Comparison of ENCODE assay signal across 12 mouse cellular contexts in genomic region chr1:86709546-86709945, GRCm38 (mm10). TPM values are rescaled to one million over a fixed set of nuclear protein-coding genes. Genes with fewer than 3 reads are reported as not detected.
"Had no signal": no experiment of that assay in that cellular context is flagged by ENCODE, and none has a peak within 500 bp of the region (broad histone marks: within the 10 kb centered on the region; RNA-seq: fewer than 3 reads in every experiment).

No protein-coding gene starts in this region.

- H3K36me3 ChIP-seq: limb, embryonic 15.5 days; lung, embryonic 15.5 days; midbrain, embryonic 13.5 days had no signal

- H3K4me2 ChIP-seq: limb, embryonic 15.5 days; lung, embryonic 15.5 days; midbrain, embryonic 13.5 days had no signal

- H3K4me3 ChIP-seq: limb, embryonic 15.5 days; lung, embryonic 15.5 days; midbrain, embryonic 13.5 days had no signal

- DNase-seq: kidney, adult 8-10 months; kidney, postnatal 25 days; lung, postnatal 14 days; right cerebral cortex, postnatal 14 days; thymus, postnatal 4 days had no signal

- H3K27me3 ChIP-seq: limb, embryonic 15.5 days; lung, embryonic 15.5 days; midbrain, embryonic 13.5 days had no signal

- H3K27ac ChIP-seq: limb, embryonic 15.5 days; lung, embryonic 15.5 days; macrophage; midbrain, embryonic 13.5 days; stomach, postnatal 0 days had no signal

- H3K9ac ChIP-seq: limb, embryonic 15.5 days; lung, embryonic 15.5 days; midbrain, embryonic 13.5 days had no signal

- H3K9me3 ChIP-seq: limb, embryonic 15.5 days; lung, embryonic 15.5 days; midbrain, embryonic 13.5 days had no signal

- ATAC-seq: midbrain, embryonic 13.5 days had no signal

RNA-seq across cellular contexts. Expression of gene Nppc, which starts 39.2 kb away (rescaled TPM):
- polyA plus RNA-seq: liver, embryonic 16.5 days; macrophage; small intestine, adult 2 months had no signal
